Mouse (Mus musculus): ENCODE data around the gene Acsf2.
A peak's percentile ranks its signal among the peaks of the same experiment; 100 is the strongest.

Gene Acsf2

GRCm38 (mm10) chr11:94546381-94546780, 55.3 kb downstream of the Acsf2 start:
- no peak for DNase-seq

GRCm38 (mm10) chr11:94544422-94544821, 57.2 kb downstream of the Acsf2 start:
- DNase-seq, result peak; percentile 32

GRCm38 (mm10) chr11:94543932-94544331, 57.7 kb downstream of the Acsf2 start:
- peak; percentile 98 to 99 for DNase-seq

- peak in 1 of 2 experiments; percentile 6 for DNase-seq
These were observed 58.3 kb downstream of the Acsf2 start for GRCm38 (mm10) chr11:94543344-94543743.

- no peak for DNase-seq
These were observed 59.3 kb downstream of the Acsf2 start for GRCm38 (mm10) chr11:94542400-94542799.

- DNase-seq, result no peak
These were observed 61.9 kb downstream of the Acsf2 start for GRCm38 (mm10) chr11:94539761-94540160.

GRCm38 (mm10) chr11:94538733-94539292, 62.9 kb downstream of the Acsf2 start:
- DNase-seq, result no peak

GRCm38 (mm10) chr11:94533171-94533570, 68.5 kb downstream of the Acsf2 start:
- DNase-seq, result no peak

- DNase-seq, result no peak
These were observed 72.8 kb downstream of the Acsf2 start for GRCm38 (mm10) chr11:94528879-94529278.

GRCm38 (mm10) chr11:94526171-94526879, 75.3 kb downstream of the Acsf2 start:
- DNase-seq, result no peak

GRCm38 (mm10) chr11:94521219-94521843, 80.3 kb downstream of the Acsf2 start, which contains the start of gene Mycbpap:
Gene Mycbpap (minus strand): TSS chr11:94521742.
- peak; percentile 66 to 75 for DNase-seq

GRCm38 (mm10) chr11:94513452-94513851, 88.2 kb downstream of the Acsf2 start:
- DNase-seq, result no peak

GRCm38 (mm10) chr11:94508976-94509375, 92.7 kb downstream of the Acsf2 start:
- no peak for DNase-seq
